Mouse (Mus musculus): ENCODE measurements around the gene Mapk9.

DNA sequence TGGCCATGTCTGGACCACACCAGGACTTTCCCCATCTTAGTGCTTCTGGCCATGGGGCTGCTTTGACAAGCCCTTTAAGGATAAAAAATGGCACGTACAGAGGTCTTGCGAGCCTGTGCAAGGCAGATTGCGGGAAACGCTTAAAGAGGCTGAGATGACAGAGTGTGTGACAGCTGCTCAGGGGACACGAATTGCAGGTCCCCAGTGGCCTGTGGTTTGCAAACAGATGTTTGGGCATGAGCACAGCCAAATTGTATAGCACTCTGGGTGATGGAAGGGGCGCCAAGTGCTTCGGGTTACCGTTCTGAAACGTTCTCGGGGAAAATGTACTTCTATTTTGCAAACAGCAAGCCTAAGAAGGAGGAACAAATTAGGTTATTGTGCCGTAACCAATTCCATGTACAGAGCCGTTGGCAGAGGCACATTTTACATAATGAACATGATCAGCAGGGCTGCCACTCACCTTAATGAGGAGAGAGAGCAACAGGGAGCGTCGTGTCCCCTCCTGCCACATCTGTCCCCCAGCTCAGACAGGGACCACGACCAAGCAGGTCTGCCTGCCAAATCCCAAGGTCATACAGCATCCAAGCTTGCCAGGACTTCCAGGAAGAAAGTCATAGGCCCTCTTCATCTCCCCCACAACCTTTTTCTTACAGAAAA, 72.1 kb downstream of the Mapk9 start:
- TF ChIP-seq GATA1 (IDR thresholded peaks at IDR 0.05; ENCODE audit: borderline replicate concordance, low read length) (no peak), FLI1 (IDR thresholded peaks at IDR 0.05; ENCODE audit: low read length) (no peak)
